Comparison of ENCODE assay signal across 17 mouse cellular contexts in genomic region chr12:109371327-109371726, GRCm38 (mm10).
"Had no signal": no experiment of that assay in that cellular context is flagged by ENCODE, and none has a peak within 500 bp of the region (broad histone marks: within the 10 kb centered on the region; RNA-seq: fewer than 3 reads in every experiment).

No protein-coding gene starts in this region.

- H3K9me3 ChIP-seq: lung, embryonic 15.5 days; midbrain, embryonic 15.5 days; neural tube, embryonic 12.5 days; stomach, embryonic 15.5 days had no signal

- DNase-seq: lung, adult 2 months; lung, postnatal 14 days; lung, postnatal 36 days; right cerebral cortex, postnatal 14 days; thymus, adult 2 months; thymus, postnatal 25 days; thymus, postnatal 4 days had no signal

- H3K36me3 ChIP-seq: lung, embryonic 15.5 days; midbrain, embryonic 13.5 days; midbrain, embryonic 15.5 days; neural tube, embryonic 12.5 days; stomach, embryonic 15.5 days had no signal

- H3K4me2 ChIP-seq: lung, embryonic 15.5 days; midbrain, embryonic 11.5 days; midbrain, embryonic 13.5 days; midbrain, embryonic 15.5 days; neural tube, embryonic 12.5 days; stomach, embryonic 15.5 days had no signal

- H3K27me3 ChIP-seq: lung, embryonic 15.5 days; megakaryocyte, embryonic 14.5 days; midbrain, embryonic 13.5 days; midbrain, embryonic 15.5 days; neural tube, embryonic 12.5 days; stomach, embryonic 15.5 days had no signal

- H3K4me3 ChIP-seq: lung, embryonic 15.5 days; megakaryocyte, embryonic 14.5 days; midbrain, embryonic 13.5 days; midbrain, embryonic 15.5 days; neural tube, embryonic 12.5 days; stomach, embryonic 15.5 days had no signal

- H3K4me1 ChIP-seq: lung, embryonic 15.5 days; megakaryocyte, embryonic 14.5 days; midbrain, embryonic 13.5 days; midbrain, embryonic 15.5 days; neural tube, embryonic 12.5 days; stomach, embryonic 15.5 days had no signal

- ATAC-seq: lung, postnatal 0 days; midbrain, embryonic 13.5 days; midbrain, embryonic 15.5 days had no signal

- H3K27ac ChIP-seq: lung, embryonic 15.5 days; macrophage; midbrain, embryonic 13.5 days; midbrain, embryonic 15.5 days; neural tube, embryonic 12.5 days; stomach, embryonic 15.5 days; stomach, postnatal 0 days had no signal

- H3K9ac ChIP-seq: lung, embryonic 15.5 days; midbrain, embryonic 13.5 days; midbrain, embryonic 15.5 days; neural tube, embryonic 12.5 days; stomach, embryonic 15.5 days had no signal
